Mouse (Mus musculus) embryonic facial prominence, embryonic 11.5 days (tissue): ENCODE data around the gene R3hdm4. TPM values are rescaled to one million over a fixed set of nuclear protein-coding genes. Genes with fewer than 3 reads are reported as not detected.
A peak's percentile ranks its signal among the peaks of the same experiment; 100 is the strongest.
"Not testable (repeated sequence)": the region's sequence is repeated elsewhere in the genome, so short reads cannot be mapped to it uniquely, and the experiment has no call there.

Experiments used
- ATAC-seq: fragments of 200-750 bp; cut with Nextera tagmentation; replicated peaks from 2 replicates; pipeline ENCODE4 v1.8.0; 2017; ENCODE audit warnings: low read depth; ENCODE audit not compliant: insufficient number of reproducible peaks, low FRiP score, low TSS enrichment
- DNase-seq: peaks from one replicate; pipeline ENCODE4 v3.0.0-alpha.2; 2015; ENCODE audit warnings: low spot score
- H3K27ac ChIP-seq: fragments of 300-500 bp; sonication (generic); replicated peaks from 2 replicates; pipeline ENCODE4 v1.5.1; 2014; ENCODE audit warnings: mild to moderate bottlenecking, low read depth, low read length, control low read depth
- H3K27me3 ChIP-seq: fragments of 300-500 bp; sonication (generic); 2 replicates; pipeline ENCODE4 v1.6.1; 2014; ENCODE audit warnings: mild to moderate bottlenecking, low read length, moderate library complexity, mixed read lengths; ENCODE audit not compliant: control insufficient read depth, insufficient read depth
- H3K36me3 ChIP-seq: fragments of 300-500 bp; sonication (generic); replicated peaks from 2 replicates; pipeline ENCODE4 v1.6.1; 2014; ENCODE audit warnings: low read depth, mild to moderate bottlenecking, low read length, moderate library complexity, mixed read lengths; ENCODE audit not compliant: control insufficient read depth, insufficient read depth
- H3K4me1 ChIP-seq: fragments of 300-500 bp; sonication (generic); 2 replicates; pipeline ENCODE4 v1.6.1; 2014; ENCODE audit warnings: low read length, mixed read lengths; ENCODE audit not compliant: control insufficient read depth, insufficient read depth
- H3K4me2 ChIP-seq: fragments of 300-500 bp; sonication (generic); 2 replicates; pipeline ENCODE4 v1.6.1; 2014; ENCODE audit warnings: low read depth, mild to moderate bottlenecking, control low read depth, low read length, moderate library complexity
- H3K4me3 ChIP-seq: fragments of 300-500 bp; sonication (generic); 2 replicates; pipeline ENCODE4 v1.5.1; 2014; ENCODE audit warnings: low read depth, low read length, control low read depth
- H3K9ac ChIP-seq: fragments of 300-500 bp; sonication (generic); replicated peaks from 2 replicates; pipeline ENCODE4 v1.6.1; 2014; ENCODE audit warnings: mild to moderate bottlenecking, control low read depth, low read length
- H3K9me3 ChIP-seq: fragments of 300-500 bp; sonication (generic); replicated peaks from 2 replicates; pipeline ENCODE4 v1.6.1; 2016; ENCODE audit warnings: mild to moderate bottlenecking, low read length, inconsistent platforms, mixed read lengths; ENCODE audit not compliant: control insufficient read depth
- WGBS: fragments of 180-500 bp; shearing (Covaris S2); extraction: QIAGEN DNeasy Blood & Tissue Kit; methylation state at CpG from one replicate; pipeline ENCODE4 v1.1.7; 2014; 5-methylcytosine and 5-hydroxymethylcytosine counted together
- polyA plus RNA-seq: library from polyadenylated mRNA; unstranded; fragments of >200 nt; fragmentation: Nextera tagmentation; extraction: Ambion mirVana; gene quantifications from 2 replicates; pipeline ENCODE4 v1.2.1, GENCODE M21; 2014

R3hdm4 gene
- polyA plus RNA-seq, 1 experiment from 2014 or later, result 116 TPM

GRCm38 (mm10) chr10:79960671-79961294, 39.8 kb upstream of the R3hdm4 start:
- no peaks in the 10 kb centered on the region for H3K9me3 ChIP-seq
- H3K27me3 ChIP-seq, result no peaks in the 10 kb centered on the region
- H3K9ac ChIP-seq, result peak overlapping the region; percentile 86
- H3K27ac ChIP-seq, result no peak overlapping the region
- ATAC-seq, result no peak
- H3K36me3 ChIP-seq, result peaks cover 5% of the 10 kb centered on the region
- H3K4me2 ChIP-seq, result peak overlapping the region; percentile 80
- no peaks in the 10 kb centered on the region for H3K4me1 ChIP-seq
- DNase-seq, result no peak
- WGBS, result 13% methylated on average over 10 of the region's 10 CpGs
- H3K4me3 ChIP-seq, result peak overlapping the region; percentile 99

DNA sequence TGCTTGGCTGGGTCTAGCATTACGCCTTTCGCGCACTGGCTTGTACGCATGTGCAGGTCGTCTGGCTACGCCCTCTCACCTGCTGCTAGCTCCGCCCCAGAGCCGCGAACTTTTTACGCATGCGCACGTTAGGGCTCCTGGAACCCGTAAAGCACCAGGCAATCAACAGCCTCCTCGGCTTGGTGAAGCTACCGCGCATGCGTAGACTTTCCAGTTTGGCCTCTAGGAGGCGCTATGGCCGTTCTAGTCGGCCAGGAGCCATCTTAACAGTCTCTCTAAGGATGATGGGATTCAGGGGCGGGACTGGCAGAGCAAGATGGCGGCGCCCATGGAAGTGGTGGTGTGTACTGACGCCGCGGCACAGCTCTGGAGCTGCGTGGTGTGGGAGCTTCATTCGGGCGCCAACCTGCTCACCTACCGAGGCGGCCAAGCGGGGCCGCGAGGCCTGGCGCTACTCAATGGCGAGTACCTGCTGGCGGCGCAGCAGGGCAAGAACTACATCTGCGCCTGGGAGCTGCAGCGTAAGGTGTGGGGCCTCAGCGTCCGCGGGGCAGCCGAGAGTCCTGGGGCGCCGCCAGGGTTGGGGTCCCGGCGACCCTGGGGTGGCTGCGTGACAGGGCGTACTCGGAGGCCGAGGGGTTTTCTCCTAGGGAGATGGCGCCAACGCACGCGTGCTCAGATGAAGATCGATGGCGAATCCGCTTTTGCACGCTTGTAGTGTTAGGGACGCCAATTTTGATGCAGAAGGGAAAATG, 39.0 kb upstream of the R3hdm4 start, which contains the start of gene Wdr18:
Gene Wdr18, plus strand, starts transcription at position 306 of the 755 bp plus-strand sequence.
- peak within 1 kb of the TSS; percentile 80 for H3K4me2 ChIP-seq
- H3K27ac ChIP-seq, result 0 out of 2 replicates have a peak within 1 kb of the TSS, but pooled peaks have one; percentile 41
- under 1% methylated on average over 61 of the region's 61 CpGs for WGBS
- H3K36me3 ChIP-seq, result peaks cover 5% of the 10 kb centered on the region
- peak within 1 kb of the TSS; percentile 99 for H3K4me3 ChIP-seq
- peak; percentile 100 for DNase-seq
- peak within 1 kb of the TSS; percentile 86 for H3K9ac ChIP-seq
- no peaks in the 10 kb centered on the region for H3K4me1 ChIP-seq
- ATAC-seq, result peak; percentile 94
- no peaks in the 10 kb centered on the region for H3K9me3 ChIP-seq
- H3K27me3 ChIP-seq, result no peaks in the 10 kb centered on the region

GRCm38 (mm10) chr10:79959412-79959811, 38.4 kb upstream of the R3hdm4 start:
- H3K36me3 ChIP-seq, H3K4me3 ChIP-seq, H3K27me3 ChIP-seq, ATAC-seq, H3K4me2 ChIP-seq, H3K27ac ChIP-seq, H3K9me3 ChIP-seq, H3K9ac ChIP-seq, H3K4me1 ChIP-seq: not testable (repeated sequence)
- DNase-seq, result peak; percentile 19
- 35% methylated on average over 10 of the region's 10 CpGs for WGBS

DNA sequence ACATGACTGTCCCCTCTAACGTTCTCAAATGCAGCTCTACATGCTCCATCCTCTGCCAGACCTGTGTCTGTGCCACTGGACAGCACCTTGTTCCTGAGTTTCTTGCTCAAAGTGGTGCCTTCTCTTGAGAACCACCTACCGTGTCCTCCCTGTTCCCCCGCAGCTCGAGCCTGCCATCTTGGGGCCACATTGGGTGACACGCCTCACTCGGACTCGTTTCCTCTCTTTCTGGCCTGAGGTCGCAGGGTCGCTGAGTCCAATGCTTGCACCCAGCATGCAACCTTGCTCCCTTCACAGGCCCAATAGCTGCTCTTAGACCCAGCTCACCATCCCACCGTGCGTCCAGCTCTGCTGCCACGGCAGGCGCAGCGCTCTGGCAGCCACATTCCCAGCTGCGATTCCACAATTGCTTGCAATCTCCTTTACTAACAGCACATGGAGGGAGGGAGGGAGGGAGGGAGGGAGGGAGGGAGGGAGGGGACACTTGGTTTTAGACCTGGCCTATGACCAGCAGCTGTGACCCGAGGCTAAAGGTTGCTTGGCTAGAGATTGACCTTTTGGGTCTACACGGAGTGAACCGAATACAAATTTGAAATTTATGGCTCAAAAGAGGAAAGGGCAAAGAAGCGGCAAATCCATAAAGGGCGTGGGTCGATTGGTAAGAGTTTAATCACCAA, 37.3 kb upstream of the R3hdm4 start:
- Histone ChIP-seq H3K4me1 (no peaks in the 10 kb centered on the region), H3K9me3 (no peaks in the 10 kb centered on the region), H3K9ac (no peak overlapping the region), H3K36me3 (peaks cover 5% of the 10 kb centered on the region; the same call in 1 of the 2 replicates), H3K27me3 (no peaks in the 10 kb centered on the region), H3K4me2 (no peak overlapping the region; the same call in 1 of the 2 replicates), H3K27ac (no peak overlapping the region), H3K4me3 (no peak overlapping the region)
- DNase-seq (peak; percentile 78), ATAC-seq (no peak)
- 11% methylated on average over 21 of the region's 21 CpGs for WGBS

DNA sequence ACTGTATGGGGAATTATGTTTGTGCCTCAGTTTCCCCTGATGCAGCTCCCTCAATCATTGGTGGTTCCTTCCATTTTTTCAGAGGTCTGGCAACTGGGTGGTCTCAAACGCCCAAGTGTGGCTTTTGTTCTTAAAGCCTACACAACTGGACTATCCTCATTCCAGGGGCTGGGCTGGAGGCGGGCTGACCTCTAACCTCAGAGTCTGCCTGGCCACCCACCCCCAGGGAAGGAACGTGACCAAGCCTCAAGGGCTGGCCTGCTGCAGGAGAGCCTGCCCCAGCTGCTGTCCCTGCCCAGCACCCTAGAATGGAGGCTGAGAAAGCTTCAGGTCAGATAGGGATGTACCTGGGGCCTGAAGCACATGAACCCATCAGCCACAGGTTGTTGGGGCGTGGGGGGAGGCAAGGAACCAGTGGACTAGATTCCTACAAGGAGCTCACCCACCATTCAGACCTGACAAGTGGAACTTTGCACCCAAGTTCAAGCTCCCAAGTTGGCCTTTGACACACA, 35.7 kb upstream of the R3hdm4 start:
- WGBS, result 20% methylated on average over 4 of the region's 4 CpGs
- ATAC-seq (no peak), DNase-seq (no peak)
- no peak overlapping the region for H3K4me3 ChIP-seq
- no peaks in the 10 kb centered on the region for H3K4me1 ChIP-seq
- H3K27ac ChIP-seq, result no peak overlapping the region
- H3K9me3 ChIP-seq, result no peaks in the 10 kb centered on the region
- no peaks in the 10 kb centered on the region; the same call in 1 of the 2 replicates for H3K36me3 ChIP-seq
- H3K9ac ChIP-seq, result no peak overlapping the region
- H3K4me2 ChIP-seq, result no peak overlapping the region
- H3K27me3 ChIP-seq, result no peaks in the 10 kb centered on the region

GRCm38 (mm10) chr10:79955691-79956090, 34.7 kb upstream of the R3hdm4 start:
- Histone ChIP-seq H3K4me2 (no peak overlapping the region), H3K9ac (no peak overlapping the region), H3K27ac (no peak overlapping the region), H3K4me3 (no peak overlapping the region), H3K9me3 (no peaks in the 10 kb centered on the region), H3K36me3 (peaks cover 5% of the 10 kb centered on the region), H3K27me3 (no peaks in the 10 kb centered on the region), H3K4me1 (no peaks in the 10 kb centered on the region)
- 72% methylated on average over 9 of the region's 9 CpGs for WGBS
- no peak for ATAC-seq
- no peak for DNase-seq

DNA sequence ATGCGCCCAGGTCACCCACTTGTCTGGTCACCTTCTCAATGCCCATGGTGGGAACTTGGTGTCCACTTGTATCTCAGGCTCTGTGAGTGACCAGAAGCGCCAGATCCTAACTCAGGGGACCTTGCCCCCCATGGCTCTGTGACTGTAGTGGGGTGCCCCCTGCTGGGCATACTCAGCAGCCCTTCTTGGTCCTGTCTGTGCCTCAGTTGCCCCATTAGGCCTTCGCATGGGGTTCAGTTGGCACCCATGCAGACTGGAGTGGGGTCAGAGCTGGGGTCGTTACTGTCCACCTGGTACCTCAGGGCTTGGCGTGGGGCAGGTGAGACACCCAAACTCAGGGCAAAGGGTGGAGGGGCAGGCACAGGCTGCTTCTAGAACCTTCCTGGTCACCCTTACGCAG, 32.9 kb upstream of the R3hdm4 start:
- 92% methylated on average over 6 of the region's 6 CpGs for WGBS
- Histone ChIP-seq H3K9me3 (no peaks in the 10 kb centered on the region), H3K4me1 (no peaks in the 10 kb centered on the region), H3K27me3 (no peaks in the 10 kb centered on the region), H3K4me3 (no peak overlapping the region), H3K27ac (no peak overlapping the region), H3K36me3 (peaks cover 7% of the 10 kb centered on the region), H3K9ac (no peak overlapping the region), H3K4me2 (no peak overlapping the region)
- no peak for DNase-seq
- no peak for ATAC-seq
